8 mouse cellular contexts compared by ENCODE assay signal in the genomic region with DNA sequence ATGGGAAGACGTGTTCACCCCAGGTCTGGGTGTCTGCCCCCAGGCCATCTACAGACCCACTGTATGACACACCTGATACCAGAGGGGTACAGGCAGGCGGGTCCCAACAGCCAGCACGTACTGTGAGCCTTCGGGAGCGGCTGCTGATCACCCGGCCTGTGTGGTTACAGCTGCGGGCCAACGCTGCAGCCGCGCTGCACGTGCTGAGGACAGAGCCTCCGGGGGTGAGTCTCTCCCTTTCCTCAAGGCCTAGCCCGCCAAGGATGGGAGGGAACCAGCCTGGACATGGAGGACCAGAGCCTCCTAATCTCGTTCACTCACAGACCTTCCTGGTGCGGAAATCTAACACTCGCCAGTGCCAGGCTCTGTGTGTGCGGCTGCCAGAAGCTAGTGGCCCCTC. TPM values are rescaled to one million over a fixed set of nuclear protein-coding genes. Genes with fewer than 3 reads are reported as not detected.
A peak's percentile ranks its signal among the peaks of the same experiment; 100 is the strongest.
DNase-seq lines count a peak whose midpoint lies in the region; ATAC-seq lines count a peak whose summit lies in the region.

No protein-coding gene starts in this region.

- H3K27me3 ChIP-seq in lung, embryonic 15.5 days = peaks cover 15% of the 10 kb centered on the region
- H3K27me3 ChIP-seq in limb, embryonic 11.5 days (ENCODE audit: control insufficient read depth, insufficient read depth, low read length) = peaks cover 33% of the 10 kb centered on the region
- H3K27me3 ChIP-seq in neural tube, embryonic 15.5 days (replicated peaks) = peaks cover 48% of the 10 kb centered on the region

- 0 out of 2 replicates have a peak, but pooled peaks have one; percentile 14 for ATAC-seq in lung, embryonic 15.5 days (ENCODE audit: borderline replicate concordance, extremely low read depth, low FRiP score, low TSS enrichment)
- ATAC-seq in limb, embryonic 11.5 days (ENCODE audit: insufficient number of reproducible peaks, low FRiP score, low TSS enrichment, low read depth) = no peak
- ATAC-seq in neural tube, embryonic 15.5 days (ENCODE audit: low FRiP score) = no peak

- H3K4me3 ChIP-seq in lung, embryonic 15.5 days = peak overlapping the region; percentile 35
- H3K4me3 ChIP-seq in limb, embryonic 11.5 days (ENCODE audit: low read depth, low read length) = peak overlapping the region; percentile 22
- no peak overlapping the region for H3K4me3 ChIP-seq in neural tube, embryonic 15.5 days (replicated peaks)

- H3K4me1 ChIP-seq in lung, embryonic 15.5 days = peaks cover 26% of the 10 kb centered on the region
- peaks cover 16% of the 10 kb centered on the region for H3K4me1 ChIP-seq in limb, embryonic 11.5 days (ENCODE audit: control insufficient read depth, insufficient read depth, low read length)
- H3K4me1 ChIP-seq in neural tube, embryonic 15.5 days = peaks cover 13% of the 10 kb centered on the region

- H3K9ac ChIP-seq in lung, embryonic 15.5 days = peak overlapping the region; percentile 24; the same call in 1 of the 2 replicates
- H3K9ac ChIP-seq in limb, embryonic 11.5 days (ENCODE audit: low read length) = peak overlapping the region; percentile 3; the same call in 1 of the 2 replicates
- H3K9ac ChIP-seq in neural tube, embryonic 15.5 days (replicated peaks) = no peak overlapping the region

- no peaks in the 10 kb centered on the region for H3K9me3 ChIP-seq in lung, embryonic 15.5 days
- H3K9me3 ChIP-seq in limb, embryonic 11.5 days (ENCODE audit: control insufficient read depth, low read length) = no peaks in the 10 kb centered on the region
- H3K9me3 ChIP-seq in neural tube, embryonic 15.5 days (replicated peaks) = no peaks in the 10 kb centered on the region

- H3K4me2 ChIP-seq in lung, embryonic 15.5 days = peak overlapping the region; percentile 55
- peak overlapping the region; percentile 33 for H3K4me2 ChIP-seq in limb, embryonic 11.5 days (ENCODE audit: low read depth, severe bottlenecking)
- H3K4me2 ChIP-seq in neural tube, embryonic 15.5 days = peak overlapping the region; percentile 24

- 9% methylated on average over 17 of the region's 17 CpGs for WGBS in lung, embryonic 15.5 days
- WGBS in limb, embryonic 11.5 days = 7% methylated on average over 17 of the region's 17 CpGs
- 10% methylated on average over 17 of the region's 17 CpGs for WGBS in neural tube, embryonic 15.5 days

- DNase-seq in adrenal gland, adult 2 months = peak; percentile 58
- no peak for DNase-seq in adrenal gland, postnatal 4 days (ENCODE audit: low spot score in 2 of 2)
- no peak for DNase-seq in lung, postnatal 10 days
- DNase-seq in limb, embryonic 11.5 days (ENCODE audit: low spot score) = peak; percentile 54
- no peak for DNase-seq in urinary bladder, postnatal 4 days (ENCODE audit: low spot score in 2 of 2)
- DNase-seq in frontal cortex, postnatal 36 days (ENCODE audit: low spot score in 2 of 2) = no peak

- H3K36me3 ChIP-seq in lung, embryonic 15.5 days = peaks cover 22% of the 10 kb centered on the region
- H3K36me3 ChIP-seq in limb, embryonic 11.5 days (ENCODE audit: control insufficient read depth, insufficient read depth, low read length) = peaks cover 8% of the 10 kb centered on the region
- H3K36me3 ChIP-seq in neural tube, embryonic 15.5 days = peaks cover 30% of the 10 kb centered on the region

- H3K27ac ChIP-seq in lung, embryonic 15.5 days = peak overlapping the region; percentile 35; the same call in 1 of the 2 replicates
- H3K27ac ChIP-seq in limb, embryonic 11.5 days (replicated peaks; ENCODE audit: low read depth, low read length) = no peak overlapping the region
- H3K27ac ChIP-seq in neural tube, embryonic 15.5 days (replicated peaks) = no peak overlapping the region

RNA-seq across cellular contexts. Expression of gene Rin1, which starts 0.8 kb away (rescaled TPM):
- total RNA-seq in adrenal gland, adult 2 months (2021) = 1 to 10 TPM; 3.1 to 9.6 TPM
- 8.8 and 11.6 TPM in 2 replicates for polyA plus RNA-seq in adrenal gland, adult 2 months (2012; rRNA removed)
- total RNA-seq in adrenal gland, postnatal 4 days (2021) = 1 to 10 TPM; 5.1 TPM
- 2.7 and 2.9 TPM in 2 replicates for polyA plus RNA-seq in lung, embryonic 15.5 days (2015; fragmentation: Nextera tagmentation; extraction: Ambion mirVana)
- 1.3 and 1.6 TPM in 2 replicates for polyA plus RNA-seq in limb, embryonic 11.5 days (2014; fragmentation: Nextera tagmentation; extraction: Ambion mirVana)
- polyA plus RNA-seq in neural tube, embryonic 15.5 days (2015; fragmentation: Nextera tagmentation; extraction: Ambion mirVana) = 0.89 and 1.0 TPM in 2 replicates

RNA-seq across cellular contexts. Expression of gene Brms1, which starts 9.9 kb away (rescaled TPM):
- 10 to 100 TPM; 28.5 to 28.8 TPM for total RNA-seq in adrenal gland, adult 2 months (2021)
- 30.3 and 36.2 TPM in 2 replicates for polyA plus RNA-seq in adrenal gland, adult 2 months (2012; rRNA removed)
- 10 to 100 TPM; 29.6 to 35.1 TPM for total RNA-seq in adrenal gland, postnatal 4 days (2021)
- polyA plus RNA-seq in lung, embryonic 15.5 days (2015; fragmentation: Nextera tagmentation; extraction: Ambion mirVana) = 47.4 and 51.4 TPM in 2 replicates
- polyA plus RNA-seq in limb, embryonic 11.5 days (2014; fragmentation: Nextera tagmentation; extraction: Ambion mirVana) = 52.6 and 61.2 TPM in 2 replicates
- polyA plus RNA-seq in neural tube, embryonic 15.5 days (2015; fragmentation: Nextera tagmentation; extraction: Ambion mirVana) = 21.6 and 32.6 TPM in 2 replicates

RNA-seq across cellular contexts. Expression of gene AC124502.3, which starts 12.3 kb away (rescaled TPM):
- total RNA-seq in adrenal gland, adult 2 months (2021) = 1 to 10 TPM; 1.6 to 2.6 TPM
- polyA plus RNA-seq in adrenal gland, adult 2 months (2012; rRNA removed) = 0.55 and 0.89 TPM in 2 replicates
- 1 to 10 TPM; 1.3 to 2.0 TPM for total RNA-seq in adrenal gland, postnatal 4 days (2021)
- polyA plus RNA-seq in lung, embryonic 15.5 days (2015; fragmentation: Nextera tagmentation; extraction: Ambion mirVana) = 2.2 and 2.4 TPM in 2 replicates
- polyA plus RNA-seq in limb, embryonic 11.5 days (2014; fragmentation: Nextera tagmentation; extraction: Ambion mirVana) = 1.7 and 2.0 TPM in 2 replicates
- polyA plus RNA-seq in neural tube, embryonic 15.5 days (2015; fragmentation: Nextera tagmentation; extraction: Ambion mirVana) = 4.1 and 4.2 TPM in 2 replicates

RNA-seq across cellular contexts. Expression of gene B4gat1, which starts 12.4 kb away (rescaled TPM):
- total RNA-seq in adrenal gland, adult 2 months (2021) = 10 to 100 TPM; 27.8 to 44.9 TPM
- 49.9 and 51.8 TPM in 2 replicates for polyA plus RNA-seq in adrenal gland, adult 2 months (2012; rRNA removed)
- total RNA-seq in adrenal gland, postnatal 4 days (2021) = 10 to 100 TPM; 48.0 to 49.0 TPM
- polyA plus RNA-seq in lung, embryonic 15.5 days (2015; fragmentation: Nextera tagmentation; extraction: Ambion mirVana) = 53.0 and 53.8 TPM in 2 replicates
- 36.6 and 37.8 TPM in 2 replicates for polyA plus RNA-seq in limb, embryonic 11.5 days (2014; fragmentation: Nextera tagmentation; extraction: Ambion mirVana)
- 103 and 113 TPM in 2 replicates for polyA plus RNA-seq in neural tube, embryonic 15.5 days (2015; fragmentation: Nextera tagmentation; extraction: Ambion mirVana)

RNA-seq across cellular contexts. Expression of gene Cd248, which starts 16.8 kb away (rescaled TPM):
- 10 to 100 TPM; 10.4 to 19.8 TPM for total RNA-seq in adrenal gland, adult 2 months (2021)
- polyA plus RNA-seq in adrenal gland, adult 2 months (2012; rRNA removed) = 23.4 and 24.1 TPM in 2 replicates
- total RNA-seq in adrenal gland, postnatal 4 days (2021) = 10 to 100 TPM; 45.8 to 47.6 TPM
- polyA plus RNA-seq in lung, embryonic 15.5 days (2015; fragmentation: Nextera tagmentation; extraction: Ambion mirVana) = 71.7 and 72.4 TPM in 2 replicates
- polyA plus RNA-seq in limb, embryonic 11.5 days (2014; fragmentation: Nextera tagmentation; extraction: Ambion mirVana) = 41.1 and 45.6 TPM in 2 replicates
- polyA plus RNA-seq in neural tube, embryonic 15.5 days (2015; fragmentation: Nextera tagmentation; extraction: Ambion mirVana) = 19.9 and 27.4 TPM in 2 replicates

Comparison
In these comparisons a context has a peak if more than half of its experiments do, and no peak if none do; other contexts are left out.
1. DNase-seq: peak in adrenal gland, adult 2 months (single experiment) and limb, embryonic 11.5 days (single experiment); none in adrenal gland, postnatal 4 days (0 of 2), lung, postnatal 10 days (single experiment), urinary bladder, postnatal 4 days (0 of 2) and frontal cortex, postnatal 36 days (0 of 2).
2. Peak in every context shown above with its lines, with median percentiles within 50 percentile points of each other: H3K4me2 ChIP-seq.